Mouse (Mus musculus) bone marrow, adult 2 months (tissue): ENCODE data around the gene Rptor.

Experiments used
- CTCF ChIP-seq: fragments of 200-500 bp; IDR thresholded peaks from 2 replicates; pipeline ENCODE4 v1.5.1; 2011; ENCODE audit warnings: low read length, control low read depth; ENCODE audit not compliant: control insufficient read depth, insufficient read depth
- POLR2A ChIP-seq: fragments of 200-500 bp; IDR thresholded peaks from 2 replicates; pipeline ENCODE4 v1.6.1; 2011; ENCODE audit warnings: low read depth, mild to moderate bottlenecking, control low read depth, low read length, borderline replicate concordance; ENCODE audit not compliant: control insufficient read depth

DNA sequence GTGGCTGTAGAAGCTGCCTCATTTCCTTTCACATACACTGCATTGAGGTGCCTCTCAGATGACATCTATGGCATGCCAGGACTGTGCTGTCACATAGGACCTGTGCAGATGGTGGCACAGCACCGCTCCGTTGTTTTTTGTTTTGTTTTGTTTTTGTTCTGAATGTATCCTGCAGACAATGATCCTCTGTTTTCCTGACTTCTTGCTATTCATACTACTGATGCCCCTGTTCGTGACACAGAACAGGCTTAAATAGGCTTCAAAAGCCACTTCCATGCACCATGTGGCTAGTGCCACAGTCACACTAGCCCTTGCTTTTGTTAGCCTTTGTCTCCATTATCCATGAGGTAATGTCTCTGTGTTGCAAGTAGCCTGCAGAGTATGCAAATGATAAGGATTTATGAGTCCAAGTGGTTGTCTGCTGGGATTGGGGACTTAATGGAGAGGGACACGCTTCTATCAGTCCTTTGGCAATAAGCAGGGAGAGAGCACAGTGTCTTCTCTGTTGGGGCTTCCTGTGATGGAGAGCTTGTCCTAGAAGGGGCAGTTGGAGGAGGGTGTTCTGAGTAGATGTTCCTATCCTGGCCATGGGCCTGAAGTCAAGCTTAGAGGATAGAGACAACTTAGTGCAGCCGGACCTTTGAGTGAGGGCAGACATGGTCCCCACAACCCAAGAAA lies 164.2 kb downstream of the Rptor start:
- TF ChIP-seq CTCF = no peak
- TF ChIP-seq POLR2A = no peak
